Mouse (Mus musculus): ENCODE measurements around the gene B3glct.

The B3glct gene

DNA sequence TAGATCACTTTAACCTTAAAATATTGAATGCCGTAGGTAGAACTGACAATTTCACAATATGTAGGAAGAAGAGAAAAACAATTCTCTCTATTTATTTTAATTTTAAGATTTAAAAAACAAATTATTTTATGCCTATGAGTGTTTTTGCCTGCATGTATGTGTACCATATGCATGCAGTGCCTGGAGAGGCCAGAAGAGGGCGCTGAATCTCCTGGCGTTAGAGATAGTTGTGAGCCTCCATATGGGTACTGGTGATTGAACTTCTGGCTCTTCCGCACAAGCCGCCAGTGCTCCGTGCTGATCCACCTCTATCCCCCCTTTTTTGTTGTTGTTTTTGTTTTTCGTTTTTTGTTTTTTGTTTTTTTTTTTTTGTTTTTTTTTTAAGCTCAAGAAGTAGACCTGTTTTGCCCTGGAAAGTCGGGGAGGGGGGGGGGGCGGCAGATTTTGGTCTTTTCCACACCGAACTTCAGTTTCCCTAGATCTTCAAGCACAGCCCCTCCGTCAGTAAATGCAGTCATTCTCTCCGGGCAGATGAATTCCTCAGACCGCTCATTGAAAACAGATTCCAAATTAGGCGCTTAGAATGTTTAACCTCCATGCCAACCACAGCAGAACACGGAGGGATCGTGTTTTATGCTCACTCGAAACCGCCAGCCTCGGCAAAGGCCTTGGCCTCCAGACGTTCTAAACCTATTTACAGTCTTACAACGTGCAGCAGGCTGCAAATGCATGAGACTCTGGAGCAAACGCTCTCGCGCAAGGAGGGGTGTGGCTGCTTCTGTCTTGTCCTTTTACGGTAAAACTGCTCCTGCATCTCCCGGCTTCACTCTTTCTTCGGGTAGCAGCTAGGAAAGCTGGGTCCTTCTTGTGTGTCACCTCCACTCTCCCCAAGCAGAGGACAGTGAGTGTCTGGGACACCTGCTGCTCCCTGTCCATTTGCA is 70.9 kb downstream of the B3glct start:
- DNase-seq (ENCODE audit: low spot score) = no peak

DNA sequence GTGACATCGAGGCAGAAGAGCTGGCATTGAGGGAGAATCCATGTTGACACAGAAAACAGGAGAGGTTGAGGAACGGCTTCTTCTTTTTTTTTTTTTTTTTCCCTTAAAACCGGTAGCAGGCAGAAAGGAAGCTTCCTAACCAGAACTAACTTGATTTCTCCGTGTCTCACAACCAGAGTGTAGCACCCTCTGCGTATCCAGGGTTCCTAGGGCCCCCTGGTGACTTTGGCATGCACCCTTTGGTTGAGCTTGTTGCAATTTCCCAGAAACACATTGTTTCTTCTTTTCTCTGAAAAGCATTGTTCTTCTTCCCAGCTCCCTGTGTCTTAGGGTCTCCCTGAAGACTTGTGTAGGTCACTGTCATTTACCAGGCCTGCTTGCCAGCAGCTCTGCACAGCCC is 73.8 kb downstream of the B3glct start:
- DNase-seq (ENCODE audit: low spot score) = no peak

GRCm38 (mm10) chr5:149753073-149753472 is 75.0 kb downstream of the B3glct start:
- DNase-seq (ENCODE audit: low spot score) = no peak

DNA sequence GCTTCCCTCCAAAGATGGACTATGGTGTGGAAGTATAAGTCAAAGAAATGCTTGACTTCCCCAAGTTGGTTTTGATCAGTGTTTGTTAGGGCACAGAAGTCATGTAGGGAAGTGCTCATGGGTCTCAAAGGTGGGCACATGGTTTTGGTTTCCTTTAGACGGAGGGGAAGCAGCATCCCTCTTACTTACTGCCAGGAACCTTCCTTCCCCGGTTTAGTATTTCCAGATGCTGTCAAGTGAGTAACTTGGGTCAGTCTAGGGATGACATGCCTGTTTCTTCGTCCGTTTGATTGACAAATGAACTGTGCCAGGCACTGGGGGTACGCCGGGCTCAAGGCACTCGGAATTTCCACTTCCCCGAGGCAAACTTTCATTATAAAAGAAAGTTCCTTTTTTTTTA is 89.1 kb downstream of the B3glct start:
- no peak for DNase-seq (ENCODE audit: low spot score)

GRCm38 (mm10) chr5:149767651-149768301 is 89.7 kb downstream of the B3glct start:
- DNase-seq (ENCODE audit: low spot score) = no peak

DNA sequence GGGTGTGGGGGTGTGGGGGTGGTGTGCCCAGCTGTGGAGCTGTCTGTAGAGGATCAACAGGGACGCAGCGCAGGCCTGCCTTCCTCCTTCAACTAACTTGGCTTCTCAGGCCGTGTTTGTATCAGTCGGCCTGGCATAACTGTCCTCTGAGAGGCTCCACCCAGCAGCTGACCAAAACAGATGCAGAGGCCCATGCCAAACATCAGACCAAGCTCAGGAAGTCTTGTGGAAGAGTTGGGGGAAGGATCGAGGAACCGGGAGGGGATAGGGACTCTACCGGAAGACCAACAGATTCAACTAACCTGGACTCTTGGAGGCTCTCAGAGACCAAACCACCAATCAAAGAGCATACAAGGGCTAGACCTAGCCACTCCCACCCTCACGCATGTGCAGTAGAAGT is 91.6 kb downstream of the B3glct start:
- no peak for DNase-seq (ENCODE audit: low spot score)

DNA sequence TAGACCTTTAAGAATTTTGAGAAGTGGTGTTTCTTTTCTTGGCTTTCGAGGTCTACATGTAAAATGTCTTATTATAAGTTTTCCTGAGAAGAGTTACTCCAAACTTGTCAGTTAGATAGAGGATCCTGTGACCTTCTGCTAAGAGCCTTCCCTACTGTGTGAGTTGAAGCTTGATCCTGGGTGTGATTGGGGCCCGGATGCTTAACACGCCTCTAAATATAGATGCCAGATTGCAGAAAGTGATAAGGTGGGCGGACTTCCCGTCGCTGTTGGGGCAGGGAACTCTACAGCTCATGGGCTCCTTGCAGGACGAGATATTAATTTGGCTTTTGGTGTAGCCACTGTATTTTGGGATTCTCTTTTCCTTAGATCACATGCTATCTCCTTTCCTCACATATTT is 98.0 kb downstream of the B3glct start:
- no peak for DNase-seq (ENCODE audit: low spot score)

DNA sequence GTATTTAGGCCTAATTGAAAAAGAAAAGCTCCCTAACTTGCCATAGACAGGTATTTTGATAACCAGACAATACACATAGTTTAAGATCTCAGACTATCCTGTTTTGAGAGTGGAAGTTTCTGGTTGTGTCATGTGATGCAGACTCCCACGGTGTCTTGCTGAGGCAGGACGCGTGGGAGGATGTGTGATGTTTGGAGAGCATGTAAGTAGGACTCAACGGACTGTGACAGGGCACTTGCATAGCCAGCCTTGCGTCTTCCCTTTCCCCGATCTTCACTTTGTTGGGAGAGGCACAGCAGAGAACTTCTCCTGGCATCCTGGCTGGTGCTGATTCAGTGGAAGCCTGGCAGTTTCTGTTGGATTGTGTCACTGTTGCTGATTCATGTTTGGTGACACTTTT is 101.7 kb downstream of the B3glct start:
- DNase-seq (ENCODE audit: low spot score) = no peak

- DNase-seq (ENCODE audit: low spot score) = no peak
Measured at GRCm38 (mm10) chr5:149780411-149780810, 102.4 kb downstream of the B3glct start.

DNA sequence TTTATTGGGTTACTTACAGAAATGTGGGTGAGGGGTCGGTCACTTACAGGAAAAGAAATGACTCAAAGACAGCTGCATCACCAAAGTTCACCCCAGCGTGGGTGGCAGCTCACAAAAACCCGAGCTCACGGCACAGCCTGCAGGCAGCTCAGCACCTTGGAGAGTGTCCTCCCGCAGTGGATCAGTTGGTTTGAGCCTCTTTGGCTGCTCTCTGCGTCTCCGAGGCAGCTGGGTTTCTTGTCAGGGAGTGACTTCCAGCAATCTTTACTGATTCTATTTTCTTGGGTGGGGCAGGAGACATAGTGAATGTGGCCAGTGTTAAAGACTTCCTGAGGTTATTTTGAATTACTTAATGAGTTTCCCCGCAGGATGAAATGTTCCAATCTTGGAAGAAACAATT is 112.1 kb downstream of the B3glct start:
- DNase-seq (ENCODE audit: low spot score) = no peak

DNA sequence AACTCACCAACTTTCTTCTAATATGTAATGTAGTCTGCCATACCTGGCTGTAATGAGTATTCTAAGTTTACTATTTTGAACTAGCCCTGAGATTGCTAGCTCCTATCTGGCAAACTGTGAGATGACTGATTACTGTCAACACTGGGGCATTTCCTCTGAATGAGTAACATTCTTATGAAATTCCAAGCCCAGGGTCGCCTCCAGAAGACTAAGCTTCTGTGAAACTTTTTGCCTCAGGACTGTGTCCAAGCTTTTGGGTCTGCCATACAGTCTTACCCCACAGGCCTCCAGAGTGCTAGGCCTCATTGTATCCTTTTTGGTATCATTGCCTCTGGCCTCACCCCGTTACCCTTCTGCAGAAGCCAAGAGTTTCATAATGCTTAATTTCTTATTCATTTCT is 132.0 kb downstream of the B3glct start:
- no peak for DNase-seq (ENCODE audit: low spot score)

DNA sequence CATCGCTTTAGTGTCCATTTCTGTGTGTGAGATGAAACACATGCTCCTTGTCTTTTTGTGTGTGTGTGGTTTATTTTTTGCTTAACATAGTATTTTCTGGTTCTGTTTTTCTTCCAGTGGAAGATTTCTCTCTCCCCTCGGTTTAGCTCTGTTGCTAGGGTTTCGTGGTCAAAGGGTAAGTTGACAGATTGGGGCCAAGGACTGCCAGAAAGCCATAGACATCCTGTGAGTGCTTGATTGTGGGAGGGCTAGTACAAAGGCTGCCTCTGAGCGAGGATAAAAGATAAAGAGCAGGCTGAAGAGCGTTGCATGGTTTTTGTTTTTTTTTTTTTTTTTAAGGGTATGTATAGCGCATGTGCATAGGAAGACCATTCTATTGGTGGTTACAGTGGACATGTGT is 133.8 kb downstream of the B3glct start:
- DNase-seq (ENCODE audit: low spot score) = no peak
